Mouse (Mus musculus): ENCODE results near the gene Cel.

- TF ChIP-seq POLR2A (IDR thresholded peaks at IDR 0.05; ENCODE audit: extremely low read depth, insufficient read depth, low read length) (no peak), CTCF (IDR thresholded peaks at IDR 0.05; ENCODE audit: low read depth, low read length) (no peak)
Observed at GRCm38 (mm10) chr2:28588574-28588973, 25.4 kb upstream of the Cel start.

Data from liver, adult 2 months (tissue).